Mouse (Mus musculus): Measurements from ENCODE around the gene Akr1c13.

Gene Akr1c13

GRCm38 (mm10) chr13:4244861-4245559, 54.1 kb downstream of the Akr1c13 start:
- DNase-seq: peak; percentile 38

GRCm38 (mm10) chr13:4249347-4249746, 58.4 kb downstream of the Akr1c13 start:
- no peak for DNase-seq
